Mouse (Mus musculus) liver, embryonic 14 days (tissue): ENCODE results near the gene Sirt6. TPM values are rescaled to one million over a fixed set of nuclear protein-coding genes. Genes with fewer than 3 reads are reported as not detected.

ENCODE experiments used
- polyA plus RNA-seq: library from polyadenylated mRNA; depleted of rRNA; stranded (reverse); fragments of >200 nt; gene quantifications from 2 replicates; pipeline ENCODE4 v1.2.3, GENCODE M21; 2012; rRNA removed

Gene Sirt6
- 7.9 TPM in 2 replicates for polyA plus RNA-seq

DNA sequence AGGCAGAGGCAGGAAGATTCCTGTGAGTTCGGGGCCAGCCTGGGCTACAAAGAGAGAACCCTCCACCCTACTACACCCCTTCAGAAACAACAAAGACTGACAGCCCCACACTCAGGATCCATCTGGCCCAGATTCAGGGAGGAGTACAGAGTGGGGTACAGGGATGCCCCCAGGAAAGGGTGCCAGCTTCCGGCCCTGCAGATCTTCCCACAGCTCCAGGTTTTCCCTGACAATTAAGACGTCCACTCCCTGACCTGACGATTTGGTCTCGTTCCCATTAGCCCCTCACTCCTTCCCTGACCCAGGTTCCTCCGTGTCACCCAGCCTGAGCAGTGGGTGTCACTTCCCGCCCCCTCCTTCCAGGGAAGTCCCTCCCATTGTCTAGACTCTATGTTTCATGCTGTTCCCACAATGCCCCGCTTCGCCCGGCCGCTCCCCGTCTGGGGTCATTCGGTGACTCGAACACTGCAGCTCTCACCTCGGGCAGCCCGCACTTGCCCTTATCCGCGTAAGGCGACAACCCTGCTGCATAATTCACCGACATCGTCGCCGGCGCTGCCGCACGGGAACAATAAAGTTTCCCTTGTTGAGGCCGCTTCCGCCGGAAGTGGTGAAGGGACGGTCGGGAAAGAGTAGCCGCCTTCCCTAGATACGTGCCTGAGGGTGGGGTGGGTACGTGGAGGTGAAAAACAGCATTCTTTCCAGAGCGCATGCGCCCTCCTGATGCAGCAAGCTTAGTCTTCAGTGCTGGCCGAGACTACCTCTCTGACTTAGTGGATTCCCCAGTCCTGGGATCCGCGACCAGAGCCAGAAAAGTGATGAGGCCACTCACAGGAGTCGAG is at the start of gene Sirt6:
Gene Sirt6, minus strand, starts transcription at position 804 of the 842 bp plus-strand sequence.

DNA sequence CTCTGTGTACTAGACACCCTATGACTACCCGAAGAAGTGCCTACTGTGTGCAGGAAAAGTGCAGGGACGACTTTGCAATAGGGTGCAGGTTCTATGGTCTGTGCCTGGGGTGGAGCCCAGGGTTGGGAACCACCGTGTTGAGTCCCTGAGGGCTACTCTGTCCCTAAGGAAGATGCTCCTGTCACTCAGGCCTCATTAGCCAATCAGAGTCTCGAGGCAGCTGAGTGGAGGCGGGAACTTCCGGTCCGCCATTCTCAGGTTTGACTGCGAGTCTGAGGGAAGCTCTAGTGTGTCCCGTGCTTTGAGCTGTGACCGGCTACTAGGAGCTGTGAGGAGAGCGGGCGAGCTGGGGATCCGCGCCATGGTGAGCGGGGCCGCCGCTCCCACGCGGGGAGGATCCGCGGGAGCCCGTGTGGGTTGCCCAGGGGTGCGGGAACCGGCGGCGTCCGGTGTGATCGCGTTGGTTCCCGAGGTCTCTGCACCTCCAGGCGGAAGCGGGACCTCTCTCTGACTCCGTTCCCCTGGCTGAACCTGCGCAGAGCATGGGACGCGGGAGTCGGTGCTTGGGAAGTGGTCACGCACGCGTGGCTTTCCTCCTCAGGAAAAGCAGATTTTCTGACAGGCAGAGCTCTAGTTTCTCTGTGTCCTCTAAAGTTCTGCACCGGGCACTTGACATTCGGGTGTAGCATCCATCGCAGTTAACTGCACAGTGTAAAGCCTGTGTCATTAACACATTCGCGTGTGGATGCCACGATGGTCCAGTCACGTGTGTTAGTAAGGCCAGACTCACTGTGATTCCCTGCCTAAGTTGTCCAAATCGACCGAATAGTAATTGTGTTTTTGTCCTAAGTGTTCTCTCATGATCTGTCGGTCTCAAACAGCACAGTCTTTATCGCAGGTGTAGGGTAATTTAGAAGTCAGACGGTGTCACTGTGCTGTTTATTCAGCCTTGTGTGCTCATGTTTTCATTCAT is 21.5 kb upstream of the Sirt6 start, which contains the start of gene Gm10778:
Gene Gm10778, plus strand, starts transcription at position 257 of the 973 bp plus-strand sequence.

DNA sequence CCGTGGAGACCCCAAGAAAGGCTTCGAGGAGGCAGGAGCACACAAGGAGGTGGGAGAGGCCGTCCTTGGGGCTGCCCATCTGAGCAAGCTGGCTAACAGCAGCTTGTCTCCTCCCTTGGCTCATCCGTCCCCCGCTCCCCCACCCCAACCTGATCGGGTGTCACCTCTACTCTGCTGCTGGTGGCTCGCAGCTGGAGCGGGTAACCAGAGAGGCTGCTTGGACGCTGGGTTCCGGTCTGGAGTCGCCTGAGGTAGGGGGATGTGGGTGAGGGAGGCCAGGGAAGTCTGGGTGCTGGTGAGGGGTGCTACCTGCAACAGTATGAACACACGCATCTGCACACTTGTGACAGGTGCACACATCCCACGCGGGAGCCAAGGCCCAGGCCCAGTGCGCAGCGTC is 793 bp upstream of the Sirt6 start, which contains the start of gene Ankrd24:
Gene Ankrd24, plus strand, starts transcription at position 151 of the 400 bp plus-strand sequence.

DNA sequence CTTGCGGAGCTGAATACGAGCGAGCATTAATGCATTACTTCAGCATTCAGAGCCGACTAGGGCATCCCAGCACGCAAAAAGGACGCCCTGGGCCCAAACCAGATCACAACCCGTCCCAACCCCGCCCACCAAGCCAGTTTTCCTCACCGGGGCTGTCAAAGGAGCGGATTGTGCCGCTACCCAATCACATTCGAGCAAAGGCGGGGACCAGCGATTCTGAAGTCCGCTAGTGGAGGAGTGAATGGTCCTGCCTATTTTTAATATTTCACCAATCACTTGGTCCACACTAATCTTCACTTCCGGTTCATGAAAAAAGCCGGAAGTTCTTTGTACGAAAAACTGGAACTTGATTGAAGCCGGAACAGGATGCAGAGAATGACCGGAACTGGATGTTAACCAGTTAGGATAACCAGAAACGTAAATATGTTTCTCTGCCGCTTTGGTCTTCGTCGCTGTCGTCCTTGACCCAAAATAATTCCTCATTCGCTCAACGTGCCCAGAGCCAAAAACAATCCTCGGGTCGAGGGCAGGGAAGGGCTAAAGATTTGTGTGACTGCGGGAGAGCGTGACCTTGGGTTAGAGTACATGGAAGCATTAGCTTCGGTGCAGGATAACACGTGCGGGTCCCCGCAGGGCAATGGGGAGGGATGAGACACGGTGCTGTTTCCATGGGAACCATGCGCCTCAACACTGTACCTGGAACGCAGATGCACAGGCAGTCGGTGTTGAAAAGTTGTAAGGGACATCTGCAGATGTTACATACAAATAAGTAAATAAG is 21.4 kb downstream of the Sirt6 start, which contains the start of gene BC025920:
Gene BC025920, plus strand, starts transcription at position 297 of the 778 bp plus-strand sequence.

DNA sequence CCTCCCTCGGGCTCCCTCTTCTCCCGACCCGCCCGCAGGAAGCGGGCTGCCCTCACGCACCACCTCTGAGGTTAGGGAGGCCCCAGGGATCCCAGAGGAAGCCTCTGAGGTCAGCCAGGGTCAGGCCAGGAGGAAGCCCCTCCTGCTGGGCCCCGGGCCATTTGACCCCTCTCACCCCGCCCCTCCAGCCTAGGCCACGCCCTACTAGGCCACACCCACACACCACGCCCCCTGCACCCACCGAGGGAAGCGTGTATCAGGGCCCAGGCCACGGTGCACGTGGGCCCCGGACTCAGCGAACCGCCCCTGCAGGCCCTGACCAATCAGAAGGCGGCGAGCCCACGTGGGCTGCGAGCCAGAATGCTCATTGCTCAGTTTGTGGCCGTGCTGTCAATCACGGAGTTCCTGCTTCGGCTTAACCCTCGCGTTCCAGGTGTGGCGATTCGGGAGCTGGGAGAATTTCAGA is 26.8 kb downstream of the Sirt6 start, which contains the start of gene Tle6:
Gene Tle6, minus strand, starts transcription at position 336 of the 466 bp plus-strand sequence.

DNA sequence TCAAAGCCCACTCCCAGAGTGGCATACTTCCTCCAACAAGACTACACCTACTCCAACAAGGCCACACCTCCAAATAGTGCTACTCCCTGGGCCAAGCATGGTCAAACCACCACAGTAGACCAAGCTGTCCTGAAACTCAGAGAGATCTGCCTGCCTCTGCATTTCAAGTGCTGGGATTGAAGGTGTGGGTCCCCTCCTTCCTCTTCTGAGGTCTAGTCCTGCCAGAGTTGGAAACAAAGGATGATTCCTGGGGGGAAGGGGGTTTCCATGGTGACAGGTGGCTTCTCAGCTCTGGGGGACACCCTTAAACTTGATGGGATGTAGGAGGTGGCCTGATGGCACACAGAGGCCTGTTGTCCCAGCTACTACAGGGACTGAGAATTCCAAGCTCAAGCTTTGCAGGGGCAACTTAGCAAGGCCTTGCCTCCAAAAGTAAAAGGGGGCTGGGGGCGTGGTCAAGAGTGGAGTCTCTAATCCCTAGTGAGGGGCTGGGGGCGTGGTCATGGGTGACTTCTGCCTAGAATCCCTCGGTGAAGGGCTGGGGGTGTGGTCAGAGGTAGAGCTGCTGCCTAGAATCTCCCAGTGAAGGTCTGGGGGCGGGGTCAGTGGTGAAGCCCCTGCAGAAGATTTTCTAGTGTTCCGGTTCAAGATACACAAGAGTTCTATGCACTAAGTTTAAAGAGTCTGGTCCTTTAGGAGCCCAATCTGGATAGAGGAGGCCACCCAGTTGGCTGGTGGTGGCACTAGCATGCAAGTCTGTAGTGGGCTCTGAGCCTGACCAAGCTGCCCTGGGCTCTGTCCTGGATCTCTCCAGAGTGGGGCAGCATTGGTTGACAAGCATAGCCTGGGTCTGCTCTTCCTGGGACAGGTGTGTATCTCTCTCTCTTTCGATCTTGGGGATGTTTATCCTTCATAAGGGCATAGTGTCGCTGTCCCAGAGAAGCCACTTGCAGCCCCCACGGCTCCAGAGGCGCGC is 53.2 kb downstream of the Sirt6 start, which contains the start of gene Tle2:
Gene Tle2, plus strand, starts transcription at position 481 of the 976 bp plus-strand sequence.

Other genes starting within 250 kb of the Sirt6 start
- 57.1 and 63.1 TPM in 2 replicates for gene Fzr1, start 249.3 kb downstream of the Sirt6 start, polyA plus RNA-seq
- gene Dohh, start 243.4 kb downstream of the Sirt6 start, polyA plus RNA-seq = 28.6 and 30.2 TPM in 2 replicates
- 0.84 and 0.93 TPM in 2 replicates for gene Gm48551, start 243.3 kb downstream of the Sirt6 start, polyA plus RNA-seq
- 0.55 and 0.90 TPM in 2 replicates for gene Gm48552, start 238.8 kb downstream of the Sirt6 start, polyA plus RNA-seq
- gene Smim24, start 234.7 kb downstream of the Sirt6 start, polyA plus RNA-seq = 1.7 and 2.0 TPM in 2 replicates
- gene Nfic, start 172.2 kb downstream of the Sirt6 start, polyA plus RNA-seq = 1.2 and 1.3 TPM in 2 replicates
- gene Celf5, start 145.1 kb downstream of the Sirt6 start, polyA plus RNA-seq = 0.05 TPM in 2 replicates
- 46.7 and 55.3 TPM in 2 replicates for gene Ncln, start 131.4 kb downstream of the Sirt6 start, polyA plus RNA-seq
- gene S1pr4, start 127.7 kb downstream of the Sirt6 start, polyA plus RNA-seq = 1.3 and 1.7 TPM in 2 replicates
- 4.3 and 4.6 TPM in 2 replicates for gene Gna15, start 103.6 kb downstream of the Sirt6 start, polyA plus RNA-seq
- gene Gna11, start 82.6 kb downstream of the Sirt6 start, polyA plus RNA-seq = 15.2 and 17.6 TPM in 2 replicates
- 131 and 135 TPM in 2 replicates for gene Aes, start 68.3 kb downstream of the Sirt6 start, polyA plus RNA-seq
- gene Tle2, start 53.2 kb downstream of the Sirt6 start, polyA plus RNA-seq = 4.2 and 4.8 TPM in 2 replicates
- gene Tle6, start 26.7 kb downstream of the Sirt6 start, polyA plus RNA-seq = 4.4 and 4.7 TPM in 2 replicates
- gene BC025920, start 21.5 kb downstream of the Sirt6 start, polyA plus RNA-seq = 2.6 and 2.8 TPM in 2 replicates
- 5.1 and 5.4 TPM in 2 replicates for gene Ankrd24, start 743 bp upstream of the Sirt6 start, polyA plus RNA-seq
- gene Gm10778, start 21.3 kb upstream of the Sirt6 start, polyA plus RNA-seq = 0.95 and 0.99 TPM in 2 replicates
- gene Zfp433, start 77.0 kb upstream of the Sirt6 start, polyA plus RNA-seq = 1.6 and 1.8 TPM in 2 replicates
- gene Gm3055, start 143.4 kb upstream of the Sirt6 start, polyA plus RNA-seq = 0.48 and 0.74 TPM in 2 replicates
- 0.17 and 0.23 TPM in 2 replicates for gene Gm4767, start 184.4 kb upstream of the Sirt6 start, polyA plus RNA-seq
- gene Gm32687, start 236.1 kb upstream of the Sirt6 start, polyA plus RNA-seq = 0.95 and 1.0 TPM in 2 replicates